Mouse (Mus musculus) myocyte (in vitro differentiated cells): Measurements from ENCODE around the gene Bricd5. TPM values are rescaled to one million over a fixed set of nuclear protein-coding genes. Genes with fewer than 3 reads are reported as not detected.

Source experiments
- H3K27me3 ChIP-seq: one replicate; pipeline ENCODE4 v1.6.1; 2011; ENCODE audit not compliant: control insufficient read depth, insufficient read depth, insufficient read length
- H3K36me3 ChIP-seq: one replicate; pipeline ENCODE4 v1.6.1; 2011; ENCODE audit not compliant: control insufficient read depth, insufficient read depth
- H3K4me2 ChIP-seq: one replicate; pipeline ENCODE4 v1.6.1; 2011; ENCODE audit warnings: low read depth, control low read depth
- H3K4me3 ChIP-seq: one replicate; pipeline ENCODE4 v1.5.1; 2011; ENCODE audit warnings: mild to moderate bottlenecking, control low read depth, moderate library complexity
- H3K79me2 ChIP-seq: one replicate; pipeline ENCODE4 v1.6.1; 2011; ENCODE audit not compliant: control insufficient read depth, insufficient read depth
- H3ac ChIP-seq: one replicate; pipeline ENCODE4 v1.6.1; 2011; ENCODE audit not compliant: control insufficient read depth, insufficient read length
- CEBPB ChIP-seq: IDR thresholded peaks from 2 replicates; pipeline ENCODE4 v1.6.1; 2011; ENCODE audit warnings: mild to moderate bottlenecking, moderate library complexity; ENCODE audit not compliant: poor library complexity, insufficient read depth, severe bottlenecking
- E2F4 ChIP-seq: IDR thresholded peaks from one replicate; pipeline ENCODE4 v1.6.1; 2011; ENCODE audit warnings: mild to moderate bottlenecking, control low read depth, moderate library complexity; ENCODE audit not compliant: insufficient read depth
- MAX ChIP-seq: IDR thresholded peaks from one replicate; pipeline ENCODE4 v1.6.1; 2011; ENCODE audit warnings: low read depth, mild to moderate bottlenecking, control low read depth
- MYOD1 ChIP-seq, 3 experiments: IDR thresholded peaks; one replicate each; pipeline ENCODE4 v1.6.1; 2011; ENCODE audit warnings: control low read depth in 2 of 3, low read depth in 2 of 3, mild to moderate bottlenecking in 2 of 3, moderate library complexity in 1 of 3; ENCODE audit not compliant: insufficient read length in 2 of 3, control insufficient read depth in 1 of 3
- MYOG ChIP-seq, 3 experiments: IDR thresholded peaks; one replicate each; pipeline ENCODE4 v1.6.1; 2011; ENCODE audit warnings: control low read depth in 2 of 3, low read depth in 2 of 3, mild to moderate bottlenecking in 2 of 3; ENCODE audit not compliant: insufficient read length in 2 of 3, control insufficient read depth in 1 of 3, insufficient read depth in 1 of 3
- POLR2A ChIP-seq: IDR thresholded peaks from one replicate; pipeline ENCODE4 v1.6.1; 2011; ENCODE audit warnings: low read depth, mild to moderate bottlenecking, control low read depth, moderate library complexity; ENCODE audit not compliant: insufficient read length
- POLR2AphosphoS2 ChIP-seq: IDR thresholded peaks from one replicate; pipeline ENCODE4 v1.6.1; 2011; ENCODE audit warnings: low read depth, control low read depth; ENCODE audit not compliant: insufficient read length
- REST ChIP-seq: IDR thresholded peaks from one replicate; pipeline ENCODE4 v1.6.1; 2011; ENCODE audit warnings: mild to moderate bottlenecking, control low read depth, moderate library complexity; ENCODE audit not compliant: insufficient read depth, insufficient read length
- SRF ChIP-seq: IDR thresholded peaks from one replicate; pipeline ENCODE4 v1.6.1; 2011; ENCODE audit warnings: low read depth; ENCODE audit not compliant: control insufficient read depth, insufficient read length
- TCF12 ChIP-seq: IDR thresholded peaks from one replicate; pipeline ENCODE4 v1.6.1; 2011; ENCODE audit warnings: mild to moderate bottlenecking, control low read depth; ENCODE audit not compliant: poor library complexity, insufficient read depth, severe bottlenecking
- TCF3 ChIP-seq: IDR thresholded peaks from one replicate; pipeline ENCODE4 v1.6.1; 2011; ENCODE audit warnings: low read depth, control low read depth; ENCODE audit not compliant: insufficient read length
- USF1 ChIP-seq: IDR thresholded peaks from one replicate; pipeline ENCODE4 v1.6.1; 2011; ENCODE audit warnings: low read depth, mild to moderate bottlenecking, control low read depth, moderate library complexity
- polyA plus RNA-seq: library from polyadenylated mRNA; unstranded; fragments of >200 nt; fragmentation: generic; extraction: Trizol; gene quantifications from one replicate; pipeline ENCODE4 v1.2.1, GENCODE M21; 2012; ENCODE audit warnings: missing spikeins

The Bricd5 gene
- polyA plus RNA-seq, 1 experiment: 0.53 TPM

DNA sequence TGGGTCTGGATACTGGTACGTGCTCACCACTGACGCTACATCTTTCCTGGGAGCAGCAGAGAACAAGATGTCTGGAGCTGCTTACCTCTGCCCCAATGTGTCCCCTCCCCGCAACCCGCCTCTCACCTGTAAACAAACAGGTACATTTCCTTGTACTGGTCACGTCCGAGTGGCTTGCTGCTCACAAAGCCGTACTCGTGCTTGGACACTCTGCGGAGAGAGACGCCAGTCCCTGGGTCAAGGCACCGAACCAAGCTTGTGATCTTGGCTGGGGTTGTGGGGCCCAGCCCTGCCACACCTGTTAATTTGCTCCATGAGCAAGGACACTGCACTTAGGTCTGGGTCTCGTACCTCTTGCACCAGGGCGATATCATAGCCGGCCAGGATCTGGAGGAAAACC lies 31.6 kb upstream of the Bricd5 start:
- H3K4me3 ChIP-seq: no peak overlapping the region
- no peak for TF ChIP-seq TCF3
- H3K27me3 ChIP-seq: no peaks in the 10 kb centered on the region

GRCm38 (mm10) chr17:24442632-24443155 lies 31.0 kb upstream of the Bricd5 start, which contains the start of gene Dnase1l2:
Gene Dnase1l2 (minus strand): TSS chr17:24443105.
- Histone ChIP-seq H3K36me3 (no peaks in the 10 kb centered on the region), H3ac (no peak within 1 kb of the TSS), H3K4me3 (no peak within 1 kb of the TSS), H3K79me2 (no peaks in the 10 kb centered on the region), H3K27me3 (no peaks in the 10 kb centered on the region), H3K4me2 (no peak within 1 kb of the TSS)
- TF ChIP-seq MYOG (IDR thresholded peaks at IDR 0.05; ENCODE audit: control insufficient read depth in 1 of 3, insufficient read depth in 1 of 3, insufficient read length in 2 of 3, low read depth in 2 of 3) (no peak), MYOD1 (IDR thresholded peaks at IDR 0.05; ENCODE audit: control insufficient read depth in 1 of 3, insufficient read length in 2 of 3, low read depth in 2 of 3) (no peak), REST (no peak), TCF3 (no peak), POLR2A (no peak), MAX (no peak), SRF (no peak), TCF12 (no peak), USF1 (no peak), CEBPB (no peak)

More for the DNA sequence above, 31.6 kb upstream of the Bricd5 start:
- H3K36me3 ChIP-seq: no peaks in the 10 kb centered on the region
- H3ac ChIP-seq: no peak overlapping the region
- no peak overlapping the region for H3K4me2 ChIP-seq
- no peaks in the 10 kb centered on the region for H3K79me2 ChIP-seq

GRCm38 (mm10) chr17:24443409-24443808 lies 30.3 kb upstream of the Bricd5 start:
- Histone ChIP-seq H3K27me3 (no peaks in the 10 kb centered on the region), H3ac (no peak overlapping the region), H3K4me3 (no peak overlapping the region), H3K79me2 (no peaks in the 10 kb centered on the region), H3K36me3 (no peaks in the 10 kb centered on the region), H3K4me2 (no peak overlapping the region)
- TF ChIP-seq MYOD1 (IDR thresholded peaks at IDR 0.05; ENCODE audit: control insufficient read depth in 1 of 3, insufficient read length in 2 of 3, low read depth in 2 of 3) (no peak), TCF3 (no peak), MAX (no peak), USF1 (no peak), POLR2AphosphoS2 (no peak), CEBPB (no peak), MYOG (IDR thresholded peaks at IDR 0.05; ENCODE audit: control insufficient read depth in 1 of 3, insufficient read depth in 1 of 3, insufficient read length in 2 of 3, low read depth in 2 of 3) (no peak), SRF (no peak), E2F4 (no peak), TCF12 (no peak), POLR2A (no peak), REST (no peak)

DNA sequence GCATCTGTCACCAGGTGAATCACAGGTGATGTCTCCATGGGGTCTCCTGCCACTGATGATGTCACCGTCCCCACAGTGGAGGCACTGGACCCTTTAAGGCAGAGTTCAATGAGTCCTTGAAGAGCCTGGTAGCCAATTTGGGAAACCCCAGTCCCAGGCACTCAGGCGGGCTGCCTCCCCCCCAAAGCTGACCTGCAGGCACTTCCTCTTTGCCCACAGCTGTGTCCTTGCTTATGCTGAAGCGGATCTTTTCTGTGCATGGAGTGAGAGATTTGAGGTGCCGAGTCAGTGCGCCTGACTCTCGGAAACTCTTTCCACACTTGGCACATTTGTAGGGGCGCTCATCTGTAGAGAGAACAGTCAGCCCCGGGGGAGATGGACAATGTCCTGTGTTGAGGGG lies 27.1 kb upstream of the Bricd5 start:
- Histone ChIP-seq H3K36me3 (peaks cover 12% of the 10 kb centered on the region), H3ac (no peak overlapping the region), H3K79me2 (peaks cover 1% of the 10 kb centered on the region), H3K27me3 (no peaks in the 10 kb centered on the region), H3K4me3 (no peak overlapping the region), H3K4me2 (no peak overlapping the region)
- TF ChIP-seq MYOG (IDR thresholded peaks at IDR 0.05; ENCODE audit: control insufficient read depth in 1 of 3, insufficient read depth in 1 of 3, insufficient read length in 2 of 3, low read depth in 2 of 3): no peak
- no peak for TF ChIP-seq MYOD1 (IDR thresholded peaks at IDR 0.05; ENCODE audit: control insufficient read depth in 1 of 3, insufficient read length in 2 of 3, low read depth in 2 of 3)
- no peak for TF ChIP-seq REST
- TF ChIP-seq E2F4: no peak
- no peak for TF ChIP-seq POLR2A
- TF ChIP-seq POLR2AphosphoS2: no peak
- no peak for TF ChIP-seq TCF12
- no peak for TF ChIP-seq USF1
- no peak for TF ChIP-seq SRF
- TF ChIP-seq MAX: no peak
- TF ChIP-seq CEBPB: no peak
- TF ChIP-seq TCF3: no peak

DNA sequence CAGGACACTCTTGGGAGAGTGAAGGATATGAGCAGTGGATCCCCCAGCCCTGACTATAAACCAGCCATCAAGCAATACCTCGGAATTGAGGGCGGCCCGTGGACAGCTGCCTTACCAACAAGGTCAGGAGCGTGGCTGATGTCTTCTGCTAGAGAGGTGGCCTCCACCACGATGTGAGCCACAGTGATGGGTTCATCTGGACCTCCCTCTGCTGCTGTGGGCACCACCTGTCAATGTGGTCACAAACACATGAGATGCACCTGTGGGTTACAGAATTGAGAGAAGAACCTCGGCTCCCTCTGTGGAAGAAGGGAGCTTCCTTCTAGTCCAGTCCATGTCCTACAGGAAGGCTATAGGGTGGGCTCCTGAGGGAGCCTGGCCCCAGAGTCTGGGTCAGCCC lies 24.2 kb upstream of the Bricd5 start:
- Histone ChIP-seq H3K4me2 (no peak overlapping the region), H3K27me3 (no peaks in the 10 kb centered on the region), H3K36me3 (peaks cover 12% of the 10 kb centered on the region), H3K4me3 (no peak overlapping the region), H3K79me2 (peaks cover 24% of the 10 kb centered on the region), H3ac (no peak overlapping the region)
- peak in 2 of 3 experiments; percentile 64 to 65 for TF ChIP-seq MYOG (IDR thresholded peaks at IDR 0.05; ENCODE audit: control insufficient read depth in 1 of 3, insufficient read depth in 1 of 3, insufficient read length in 2 of 3, low read depth in 2 of 3)
- TF ChIP-seq USF1: no peak
- TF ChIP-seq POLR2A: no peak
- TF ChIP-seq MYOD1 (IDR thresholded peaks at IDR 0.05; ENCODE audit: control insufficient read depth in 1 of 3, insufficient read length in 2 of 3, low read depth in 2 of 3): peak in 2 of 3 experiments; percentile 22 to 42
